Mouse (Mus musculus): ENCODE measurements at regions not wholly inside any gene's neighbourhood (a gene's known extent, or its start where the extent isn't known, plus 50 kb on each side); places are given as distances from the start of the nearest gene placed in this dataset.
A peak's percentile ranks its signal among the peaks of the same experiment; 100 is the strongest.

- no peak for DNase-seq (ENCODE audit: low spot score in 2 of 2)
These were observed 278.6 kb upstream of the Btbd3 start for GRCm38 (mm10) chr2:137977767-137978166.

DNA sequence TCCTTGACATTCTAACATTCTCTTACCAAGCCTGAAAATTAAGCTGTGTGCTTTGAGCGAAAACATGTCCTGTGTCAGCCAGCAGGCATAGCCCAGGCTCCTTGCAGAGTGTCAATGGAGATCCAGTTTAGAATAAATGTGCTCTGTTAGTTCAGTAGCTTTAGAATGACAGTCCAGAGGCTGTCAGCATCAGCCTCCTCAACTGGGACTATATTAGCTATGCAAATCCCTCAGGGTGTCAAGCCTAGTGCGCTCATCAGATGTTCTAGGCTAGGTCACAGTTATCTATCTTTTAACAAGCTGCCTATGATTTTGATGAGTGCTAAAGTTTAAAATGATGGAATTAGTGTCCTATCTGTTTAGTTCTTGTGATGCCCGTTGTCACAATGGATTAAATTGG lies 281.7 kb upstream of the Btbd3 start:
- DNase-seq (ENCODE audit: low spot score in 2 of 2): no peak

GRCm38 (mm10) chr2:137969156-137969555 lies 287.2 kb upstream of the Btbd3 start:
- DNase-seq (ENCODE audit: low spot score in 2 of 2): no peak

- DNase-seq (ENCODE audit: low spot score in 2 of 2): no peak
These were observed 289.8 kb upstream of the Btbd3 start for GRCm38 (mm10) chr2:137966460-137967076.

GRCm38 (mm10) chr2:137954830-137955229 lies 301.5 kb upstream of the Btbd3 start:
- DNase-seq (ENCODE audit: low spot score in 2 of 2): no peak

DNA sequence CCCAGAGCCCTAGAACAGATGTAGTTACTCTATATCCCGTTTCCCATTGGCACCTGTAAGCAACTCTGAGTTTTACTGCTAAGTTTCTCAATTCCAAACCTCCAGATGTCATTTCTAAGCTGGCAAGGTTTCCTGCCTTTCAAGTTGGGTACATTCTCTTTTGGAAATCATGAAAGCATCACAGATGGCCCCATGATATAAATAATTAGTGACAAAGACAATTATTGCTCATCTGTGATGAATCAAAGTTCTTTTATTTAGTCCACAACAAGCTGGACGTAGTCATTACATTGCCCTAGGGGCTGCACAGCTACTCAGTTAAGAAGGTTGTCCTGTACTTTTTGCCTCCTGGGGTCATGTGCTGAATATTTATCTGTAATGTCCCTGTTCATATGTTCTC lies 303.2 kb upstream of the Btbd3 start:
- DNase-seq (ENCODE audit: low spot score in 2 of 2): no peak

GRCm38 (mm10) chr2:137951942-137952341 lies 304.4 kb upstream of the Btbd3 start:
- DNase-seq (ENCODE audit: low spot score in 2 of 2): no peak

DNA sequence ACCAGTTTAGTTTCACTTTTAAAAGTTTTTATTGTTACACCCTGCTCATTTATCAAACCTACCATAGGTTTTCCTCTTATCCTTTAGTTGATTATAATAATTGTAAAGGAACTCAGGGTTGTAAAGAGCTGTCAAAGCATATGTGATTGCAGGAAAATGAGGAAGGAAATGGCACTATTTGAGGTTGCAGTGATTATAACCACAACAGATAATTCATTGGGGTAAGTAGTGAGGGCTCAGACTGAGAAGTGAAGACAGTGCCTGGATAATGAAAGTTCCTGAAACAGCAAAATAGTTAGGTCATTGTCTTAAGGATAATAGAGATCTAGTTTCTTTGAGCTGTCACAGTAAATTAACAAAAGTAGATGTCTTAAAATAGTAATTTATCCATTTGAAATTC lies 305.4 kb upstream of the Btbd3 start:
- no peak for DNase-seq (ENCODE audit: low spot score in 2 of 2)

- DNase-seq (ENCODE audit: low spot score in 2 of 2): peak; percentile 23 to 44
These were observed 313.6 kb upstream of the Btbd3 start for GRCm38 (mm10) chr2:137942753-137943152.

DNA sequence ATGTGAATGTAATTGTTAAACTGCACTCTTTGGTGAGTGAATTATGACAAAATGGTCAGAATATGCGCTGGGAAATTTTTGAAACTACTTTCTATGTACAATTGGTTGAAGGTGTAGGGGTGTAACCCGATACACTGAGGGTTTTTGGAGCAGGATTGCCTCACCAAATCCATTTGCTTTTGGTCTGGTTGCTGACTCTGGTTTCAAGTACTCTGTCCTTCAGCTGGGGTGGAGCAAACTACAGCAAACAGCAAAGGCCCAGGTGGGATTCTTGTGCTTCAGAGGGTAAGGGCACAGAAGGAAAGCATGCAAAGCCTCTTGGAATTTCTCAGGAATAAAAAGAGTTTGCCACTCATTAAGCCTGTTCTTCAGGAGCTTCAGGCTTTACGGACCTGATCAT lies 316.8 kb upstream of the Btbd3 start:
- DNase-seq (ENCODE audit: low spot score in 2 of 2): no peak

GRCm38 (mm10) chr2:137938831-137939480 lies 317.4 kb upstream of the Btbd3 start:
- no peak for DNase-seq (ENCODE audit: low spot score in 2 of 2)

DNA sequence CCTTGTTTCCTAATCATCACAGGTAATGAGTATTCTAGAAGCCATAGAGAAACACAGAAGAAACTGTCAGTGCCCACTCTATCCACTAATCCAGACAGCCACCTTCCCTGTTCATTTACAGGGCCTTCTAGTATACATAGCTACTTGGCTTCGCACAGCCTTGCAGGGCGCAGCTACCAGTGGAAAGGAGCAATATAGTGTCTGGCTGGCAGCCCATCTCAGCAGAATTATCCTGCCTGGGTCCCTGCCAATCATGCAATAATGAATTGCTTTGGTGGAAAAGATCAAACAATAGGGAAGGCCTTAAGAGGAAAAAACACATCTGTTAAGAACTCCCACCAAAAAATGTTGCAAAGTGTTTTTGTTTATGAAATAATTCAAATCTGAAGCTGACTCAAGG lies 319.8 kb upstream of the Btbd3 start:
- no peak for DNase-seq (ENCODE audit: low spot score in 2 of 2)

DNA sequence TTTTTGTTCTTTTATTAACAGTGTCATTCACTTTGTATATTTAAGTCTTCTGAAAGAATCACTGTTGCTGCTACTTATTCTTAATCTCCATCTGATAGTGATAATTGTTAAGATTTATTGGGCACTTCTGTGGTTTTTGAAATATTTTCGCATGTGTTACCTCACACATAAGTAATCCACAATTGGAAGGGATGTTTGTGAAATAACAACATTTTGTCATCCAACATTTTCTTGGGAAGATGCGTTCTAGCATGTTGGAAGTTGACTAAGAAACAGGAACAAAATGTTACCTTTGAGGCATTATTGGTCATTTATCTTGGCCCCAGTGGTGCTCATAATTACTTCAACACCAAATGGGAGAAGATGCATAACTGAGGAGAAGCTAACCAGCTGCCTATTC lies 323.4 kb upstream of the Btbd3 start:
- DNase-seq (ENCODE audit: low spot score in 2 of 2): no peak

DNA sequence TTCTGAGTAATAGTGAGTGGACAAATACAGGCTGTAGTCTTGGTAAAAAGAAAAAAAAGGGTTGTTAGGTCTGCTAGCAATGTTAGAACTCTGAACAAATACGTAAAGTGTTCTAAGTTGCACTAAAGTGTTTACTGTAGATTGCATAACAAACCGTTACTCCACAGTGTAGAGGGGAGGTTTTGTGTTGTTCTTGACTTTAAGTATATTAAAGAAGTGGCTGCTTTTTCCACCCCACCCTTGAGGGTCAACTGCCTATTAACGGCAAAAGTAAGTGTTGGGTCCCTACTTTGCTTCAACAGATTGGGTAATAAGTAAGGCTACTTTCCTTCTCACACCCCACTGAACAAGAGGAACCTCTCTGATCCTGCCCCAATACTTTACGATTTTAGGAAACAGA lies 323.9 kb upstream of the Btbd3 start:
- DNase-seq (ENCODE audit: low spot score in 2 of 2): no peak

DNA sequence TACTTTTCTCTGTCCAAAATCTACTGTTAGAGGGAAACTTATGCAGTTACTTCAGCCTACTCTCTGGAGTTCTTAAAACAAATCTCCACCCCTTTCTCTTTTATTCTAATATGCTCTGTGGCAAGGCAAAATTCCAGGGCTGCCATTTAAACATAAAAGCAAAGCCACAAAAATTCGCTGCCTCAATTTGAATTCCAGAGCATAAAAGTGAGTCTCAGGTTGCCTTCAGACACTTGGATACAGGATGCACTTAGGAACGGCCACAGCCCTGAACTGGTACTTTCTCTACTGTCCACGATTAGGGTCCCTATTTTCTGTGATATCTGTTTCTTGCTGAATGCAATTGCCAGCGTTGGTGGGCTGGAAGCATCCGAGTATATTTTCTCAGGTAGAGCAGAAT lies 330.9 kb upstream of the Btbd3 start:
- no peak for DNase-seq (ENCODE audit: low spot score in 2 of 2)

- DNase-seq (ENCODE audit: low spot score in 2 of 2): no peak
These were observed 331.8 kb upstream of the Btbd3 start for GRCm38 (mm10) chr2:137924576-137924975.

GRCm38 (mm10) chr2:137898425-137898824 lies 357.9 kb upstream of the Btbd3 start:
- no peak for DNase-seq (ENCODE audit: low spot score in 2 of 2)

DNA sequence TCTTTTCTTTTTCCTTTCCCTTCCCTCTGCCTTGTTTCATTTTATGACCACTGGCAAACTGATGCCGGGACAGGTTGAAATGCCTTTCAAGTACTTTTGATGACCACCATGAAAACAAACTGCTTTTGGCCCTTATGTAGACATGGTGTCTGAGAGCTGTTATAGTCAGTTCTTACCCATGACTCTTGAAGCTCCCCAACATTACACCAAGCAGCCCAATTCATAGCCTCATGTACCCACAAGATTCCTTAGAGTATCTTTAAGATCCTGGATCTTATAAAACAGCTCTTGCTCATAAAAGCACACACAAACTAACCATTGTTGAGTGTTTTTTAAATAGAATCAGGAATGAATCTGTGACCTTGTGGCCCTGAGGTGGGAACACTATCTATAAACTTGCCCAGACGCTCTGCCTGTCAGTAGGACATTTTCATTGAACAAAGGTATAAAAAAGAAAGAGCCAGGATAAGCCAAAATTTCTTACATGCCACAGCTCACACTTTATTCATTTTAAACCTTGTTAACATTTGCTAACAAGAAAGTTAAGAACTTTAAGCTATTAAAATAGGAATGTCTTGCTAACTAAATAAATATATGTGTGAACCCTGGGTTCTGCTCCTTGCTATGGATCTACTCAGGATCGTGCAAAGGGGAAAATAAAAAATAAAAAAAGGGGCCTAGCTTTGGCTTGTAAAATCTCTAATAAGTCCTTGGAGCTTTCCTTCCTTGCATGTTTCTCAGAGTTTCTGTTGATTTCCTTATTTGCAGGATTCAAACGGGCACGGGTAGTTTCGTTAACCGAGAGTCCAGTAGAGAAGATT lies 375.9 kb upstream of the Btbd3 start:
- no peak for DNase-seq (ENCODE audit: low spot score in 2 of 2)

GRCm38 (mm10) chr2:137869676-137870075 lies 386.7 kb upstream of the Btbd3 start:
- DNase-seq (ENCODE audit: low spot score in 2 of 2): no peak

- DNase-seq (ENCODE audit: low spot score in 2 of 2): no peak
These were observed 401.9 kb upstream of the Btbd3 start for GRCm38 (mm10) chr2:137854494-137854893.

DNA sequence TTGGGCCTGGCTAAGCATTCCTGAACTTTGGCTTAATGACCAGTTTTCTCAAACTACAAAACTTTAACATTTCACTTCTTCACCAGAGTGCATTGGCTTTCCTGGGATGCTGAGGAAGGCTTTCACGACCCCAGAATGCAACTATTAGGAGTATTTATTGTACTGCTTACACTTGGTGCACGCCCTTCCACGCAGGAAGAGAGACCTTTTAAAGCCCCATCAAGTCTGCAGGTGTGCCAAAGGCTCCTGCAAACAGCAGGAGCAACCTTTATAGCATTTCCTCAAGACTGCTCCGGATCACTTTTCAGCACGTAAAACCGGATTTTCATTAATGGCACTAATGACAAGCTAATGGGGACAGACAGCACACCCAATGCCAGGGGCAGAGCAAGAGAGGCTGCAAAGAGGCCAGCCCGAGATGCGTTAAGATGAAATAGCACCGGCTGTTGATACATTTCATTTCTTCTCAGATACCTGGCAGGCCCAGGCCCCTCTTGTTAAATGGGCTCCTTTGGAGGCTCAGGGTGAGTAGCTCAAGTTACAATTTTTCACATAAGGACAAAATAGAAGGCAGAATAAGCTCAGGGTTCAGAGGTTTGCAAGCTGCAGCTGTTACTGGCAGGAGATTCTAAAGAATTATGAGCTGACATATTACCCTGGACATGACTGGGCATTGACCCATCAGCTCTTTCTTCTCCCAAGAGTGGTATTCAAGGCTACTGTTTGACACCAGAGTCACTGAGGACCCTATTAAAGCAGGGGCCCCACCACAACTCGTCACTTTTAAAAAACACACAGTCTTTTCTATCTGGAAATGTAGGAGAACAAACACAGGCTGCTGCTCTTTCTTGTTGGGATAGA lies 402.7 kb upstream of the Btbd3 start:
- DNase-seq (ENCODE audit: low spot score in 2 of 2): no peak

DNA sequence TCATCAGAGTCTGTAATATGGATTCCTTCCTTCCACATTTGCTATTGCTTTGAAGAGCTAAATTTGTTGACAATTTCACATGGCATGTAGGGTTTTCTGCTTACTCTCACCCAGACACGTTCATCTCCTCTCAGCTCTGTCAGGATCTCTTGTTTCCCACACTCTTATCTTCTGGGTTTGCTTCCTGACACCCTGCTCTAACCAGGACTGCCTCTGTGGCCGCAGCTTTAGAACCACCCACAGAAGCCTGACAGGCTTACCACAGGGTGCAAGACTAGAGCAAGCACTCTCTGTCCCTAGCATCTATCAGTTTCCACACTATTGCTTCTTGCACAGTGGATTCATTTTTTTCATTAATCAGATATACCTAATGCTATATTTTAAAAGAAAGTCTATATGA lies 408.5 kb upstream of the Btbd3 start:
- no peak for DNase-seq (ENCODE audit: low spot score in 2 of 2)

Data from adrenal gland, postnatal 4 days (tissue).